Mouse (Mus musculus) embryonic fibroblast, embryonic 13.5 days (primary cell): ENCODE results near the gene Ugt1a10.
"Not testable (repeated sequence)": the region's sequence is repeated elsewhere in the genome, so short reads cannot be mapped to it uniquely, and the experiment has no call there.

ENCODE experiments used
- CTCF ChIP-seq: IDR thresholded peaks from 2 replicates; pipeline ENCODE4 v1.5.1; 2011; ENCODE audit warnings: mild to moderate bottlenecking, control low read depth, low read length, moderate library complexity, borderline replicate concordance; ENCODE audit not compliant: insufficient read depth
- POLR2A ChIP-seq: IDR thresholded peaks from 2 replicates; pipeline ENCODE4 v1.6.1; 2011; ENCODE audit warnings: low read depth, mild to moderate bottlenecking, control low read depth, low read length, moderate library complexity

DNA sequence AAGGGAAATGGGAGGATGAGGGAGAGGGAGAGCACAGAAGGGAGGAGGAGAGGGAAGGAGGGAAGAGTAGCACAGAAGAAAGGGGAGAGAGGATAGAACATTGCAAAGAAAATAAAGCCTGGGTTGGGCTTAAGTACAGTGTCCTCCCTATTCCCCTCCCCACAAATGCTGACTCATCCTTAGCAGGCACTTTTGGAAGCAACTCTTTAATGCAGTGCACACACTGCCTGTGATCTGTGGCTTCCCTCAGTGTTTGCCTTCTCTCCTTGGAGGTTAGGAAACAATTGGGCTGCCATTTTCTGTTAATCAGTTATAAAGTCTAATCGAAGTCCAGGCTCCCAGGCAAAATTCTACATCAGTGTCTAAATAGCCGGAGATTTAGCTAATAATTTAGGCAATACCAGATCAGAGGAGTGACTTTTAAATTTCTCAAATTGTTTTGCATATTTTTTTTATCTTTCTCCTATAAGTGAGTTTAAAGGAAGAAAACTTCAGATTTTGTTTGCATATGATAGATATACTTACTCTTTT, 53.9 kb downstream of the Ugt1a10 start:
- not testable (repeated sequence) for TF ChIP-seq CTCF, POLR2A
